Mouse (Mus musculus): ENCODE data around the gene Gm19935. TPM values are rescaled to one million over a fixed set of nuclear protein-coding genes. Genes with fewer than 3 reads are reported as not detected.

The Gm19935 gene
- polyA plus RNA-seq, 1 experiment from 2014 or later: 1.8 TPM

DNA sequence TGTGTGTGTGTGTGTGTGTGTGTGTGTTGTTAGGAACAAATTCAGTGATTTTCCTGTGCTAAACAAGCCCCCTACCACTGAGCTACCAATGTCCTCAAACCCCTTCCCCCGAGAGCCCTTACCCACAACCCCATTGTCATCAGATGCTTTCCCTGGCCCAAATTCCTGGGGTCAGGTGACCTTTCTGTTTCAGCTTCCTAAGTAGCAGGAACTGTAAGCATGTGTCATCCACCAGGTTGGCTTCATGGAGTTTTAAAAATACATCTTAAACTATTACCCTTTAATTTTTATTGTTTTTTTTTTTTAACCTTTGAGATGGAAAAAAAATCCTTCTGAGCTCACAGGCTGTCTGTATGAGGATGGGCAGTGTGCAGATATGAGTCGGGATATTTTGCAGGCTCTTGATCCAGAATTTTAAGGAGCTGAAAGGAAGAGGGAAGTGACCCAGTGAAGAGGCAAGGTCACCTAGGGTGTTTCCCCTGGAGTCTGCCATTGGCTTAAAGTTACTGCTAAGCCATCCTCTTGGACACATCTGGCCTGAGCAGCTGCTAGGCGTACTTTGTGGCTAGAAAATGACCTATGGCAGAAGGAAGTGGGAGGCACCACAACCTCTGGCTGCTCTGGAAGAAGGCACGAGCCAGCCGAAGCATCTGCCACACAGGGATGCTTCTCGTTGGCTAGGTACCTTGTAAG, 16.6 kb upstream of the Gm19935 start:
- Histone ChIP-seq H3K4me2 (ENCODE audit: low read length) (no peak overlapping the region), H3K4me1 (ENCODE audit: control insufficient read depth, insufficient read depth, low read length) (peaks cover 4% of the 10 kb centered on the region; the same call in 1 of the 2 replicates), H3K9ac (ENCODE audit: low read depth, low read length) (no peak overlapping the region), H3K9me3 (replicated peaks; ENCODE audit: control insufficient read depth, low read length, poor library complexity, severe bottlenecking) (no peaks in the 10 kb centered on the region), H3K4me3 (ENCODE audit: low read depth, low read length) (no peak overlapping the region), H3K27me3 (ENCODE audit: control insufficient read depth, insufficient read depth, low read depth, low read length) (no peaks in the 10 kb centered on the region), H3K36me3 (ENCODE audit: control insufficient read depth, insufficient read depth, low read length) (no peaks in the 10 kb centered on the region), H3K27ac (ENCODE audit: low read length) (no peak overlapping the region)
- no peak for ATAC-seq
- 79% methylated on average over 6 of the region's 6 CpGs for WGBS

DNA sequence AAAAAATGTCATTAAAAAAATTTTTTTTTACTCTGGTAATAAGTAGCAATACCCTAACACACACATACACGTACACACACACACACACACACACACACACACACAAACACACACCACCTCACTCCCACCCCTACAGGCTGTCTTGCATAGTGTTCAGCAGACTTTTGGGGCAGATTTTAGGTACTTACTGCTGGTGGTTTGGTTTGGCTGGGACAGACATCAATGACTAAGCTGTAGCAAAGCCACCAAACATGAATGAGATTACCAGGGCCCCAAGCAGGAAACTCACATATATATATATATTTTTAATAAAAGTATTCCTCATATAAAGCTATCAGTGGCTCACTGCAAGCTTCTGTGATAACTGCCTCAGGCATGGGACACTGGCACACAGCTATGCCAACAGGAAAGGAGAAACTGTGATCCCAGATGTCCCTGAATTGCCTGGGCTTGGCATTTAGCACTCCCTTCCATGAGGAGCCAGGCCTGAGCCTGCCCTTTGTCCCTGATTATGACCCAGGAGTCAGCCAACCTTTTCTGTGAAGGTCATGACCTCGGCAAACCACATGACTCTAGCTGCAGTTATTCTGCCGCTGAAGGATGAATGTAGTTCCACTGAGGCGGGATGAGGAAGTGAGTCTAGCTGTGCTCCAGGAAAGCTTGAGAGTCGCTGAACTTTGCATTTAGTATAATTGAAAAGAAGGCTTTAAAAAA, 15.5 kb upstream of the Gm19935 start:
- WGBS: 42% methylated on average over 5 of the region's 5 CpGs
- no peaks in the 10 kb centered on the region for H3K36me3 ChIP-seq (ENCODE audit: control insufficient read depth, insufficient read depth, low read length)
- H3K4me3 ChIP-seq (ENCODE audit: low read depth, low read length): no peak overlapping the region
- no peak for ATAC-seq
- H3K9me3 ChIP-seq (replicated peaks; ENCODE audit: control insufficient read depth, low read length, poor library complexity, severe bottlenecking): no peaks in the 10 kb centered on the region
- no peak overlapping the region for H3K4me2 ChIP-seq (ENCODE audit: low read length)
- H3K4me1 ChIP-seq (ENCODE audit: control insufficient read depth, insufficient read depth, low read length): peaks cover 9% of the 10 kb centered on the region
- H3K27ac ChIP-seq (ENCODE audit: low read length): no peak overlapping the region
- H3K9ac ChIP-seq (ENCODE audit: low read depth, low read length): no peak overlapping the region
- no peaks in the 10 kb centered on the region for H3K27me3 ChIP-seq (ENCODE audit: control insufficient read depth, insufficient read depth, low read depth, low read length)

DNA sequence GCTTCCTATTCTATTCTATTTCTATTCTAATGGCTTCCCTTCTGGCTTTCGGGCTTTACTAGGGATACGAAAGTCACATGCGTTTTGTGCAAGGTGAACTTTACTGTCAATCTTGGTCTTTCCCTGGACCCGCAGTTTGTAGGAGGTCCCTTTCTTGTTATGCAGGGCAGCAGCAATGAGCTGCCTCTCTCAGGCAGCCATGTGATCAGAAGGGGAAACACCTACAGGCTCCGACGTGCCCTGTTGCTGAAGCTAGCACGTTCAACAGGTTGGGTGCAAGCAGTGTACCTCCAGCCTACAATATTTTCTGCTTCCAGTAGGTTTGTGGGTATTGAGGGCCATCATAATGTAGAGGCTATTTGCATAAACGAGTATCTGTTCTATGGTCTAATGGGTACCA, 13.8 kb upstream of the Gm19935 start:
- Histone ChIP-seq H3K9me3 (replicated peaks; ENCODE audit: control insufficient read depth, low read length, poor library complexity, severe bottlenecking) (no peaks in the 10 kb centered on the region), H3K27ac (ENCODE audit: low read length) (no peak overlapping the region), H3K9ac (ENCODE audit: low read depth, low read length) (no peak overlapping the region), H3K4me1 (ENCODE audit: control insufficient read depth, insufficient read depth, low read length) (peaks cover 9% of the 10 kb centered on the region), H3K36me3 (ENCODE audit: control insufficient read depth, insufficient read depth, low read length) (no peaks in the 10 kb centered on the region), H3K4me3 (ENCODE audit: low read depth, low read length) (no peak overlapping the region), H3K4me2 (ENCODE audit: low read length) (no peak overlapping the region), H3K27me3 (ENCODE audit: control insufficient read depth, insufficient read depth, low read depth, low read length) (no peaks in the 10 kb centered on the region)
- 74% methylated on average over 8 of the region's 8 CpGs for WGBS
- ATAC-seq: no peak

DNA sequence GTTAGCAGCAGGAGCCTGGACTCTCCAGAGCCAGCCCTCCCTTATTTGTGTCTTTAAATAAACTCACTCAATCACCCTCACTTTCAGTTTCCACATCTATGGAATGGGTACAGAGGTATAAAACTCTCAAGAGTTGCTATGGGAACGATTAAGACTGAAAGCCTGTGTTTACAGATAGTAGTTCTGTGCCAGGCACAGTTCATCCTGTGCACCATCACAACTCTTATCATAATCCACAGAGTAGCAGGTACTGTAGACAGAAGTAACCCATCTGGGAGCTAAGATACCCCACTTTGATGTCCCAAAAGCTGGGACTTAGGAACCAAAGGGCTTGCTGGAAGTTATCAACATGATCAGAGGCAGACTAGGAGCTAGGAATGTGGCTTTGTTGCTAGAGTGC, 12.6 kb upstream of the Gm19935 start:
- Histone ChIP-seq H3K4me1 (ENCODE audit: control insufficient read depth, insufficient read depth, low read length) (peaks cover 9% of the 10 kb centered on the region), H3K9me3 (replicated peaks; ENCODE audit: control insufficient read depth, low read length, poor library complexity, severe bottlenecking) (no peaks in the 10 kb centered on the region), H3K36me3 (ENCODE audit: control insufficient read depth, insufficient read depth, low read length) (no peaks in the 10 kb centered on the region), H3K9ac (ENCODE audit: low read depth, low read length) (no peak overlapping the region), H3K4me3 (ENCODE audit: low read depth, low read length) (no peak overlapping the region; the same call in 1 of the 2 replicates), H3K27ac (ENCODE audit: low read length) (no peak overlapping the region), H3K27me3 (ENCODE audit: control insufficient read depth, insufficient read depth, low read depth, low read length) (no peaks in the 10 kb centered on the region), H3K4me2 (ENCODE audit: low read length) (peak overlapping the region; percentile 91; the same call in 1 of the 2 replicates)
- 73% methylated on average over 1 of the region's 1 CpGs for WGBS
- ATAC-seq: no peak

DNA sequence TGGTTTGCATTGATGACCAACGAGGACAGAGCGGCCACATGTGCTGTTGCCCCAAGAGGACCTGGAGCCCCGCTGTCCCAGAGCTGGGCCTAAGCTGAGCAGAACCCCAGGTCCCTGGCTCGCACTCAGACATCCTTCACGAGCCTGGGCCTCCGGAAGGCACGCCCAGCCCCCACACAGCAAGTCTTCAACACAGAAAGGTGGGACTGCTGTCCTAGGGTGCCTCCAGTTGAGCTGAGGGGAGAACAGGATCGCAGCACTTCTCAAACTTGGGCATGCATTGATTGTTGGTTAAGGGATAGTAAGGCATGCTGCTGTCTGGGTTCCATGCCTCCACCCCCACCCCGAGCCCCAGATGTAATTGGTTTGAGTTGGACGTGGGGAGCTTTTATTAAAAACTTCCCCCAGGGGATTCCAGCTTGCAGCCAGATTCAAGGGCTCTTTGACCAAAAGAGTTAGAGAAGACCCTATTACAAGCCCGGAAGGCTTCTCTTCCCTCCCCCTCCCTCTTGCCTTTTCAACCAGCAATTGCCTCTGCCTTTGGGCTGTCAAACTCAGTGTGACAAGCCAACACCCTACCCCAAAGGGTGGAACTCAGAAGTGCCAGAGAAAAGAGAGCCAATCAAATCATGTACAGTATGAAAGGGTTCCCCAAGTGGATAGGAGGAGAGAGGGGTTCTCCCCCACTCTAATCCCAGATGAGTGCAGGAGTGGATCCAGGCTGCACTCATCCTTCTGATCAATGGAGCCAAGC, 12.0 kb upstream of the Gm19935 start:
- H3K27ac ChIP-seq (ENCODE audit: low read length): 0 out of 2 replicates have a peak overlapping the region, but pooled peaks have one; percentile 48
- peak; percentile 80 for ATAC-seq
- no peaks in the 10 kb centered on the region for H3K27me3 ChIP-seq (ENCODE audit: control insufficient read depth, insufficient read depth, low read depth, low read length)
- 3% methylated on average over 11 of the region's 11 CpGs for WGBS
- peaks cover 9% of the 10 kb centered on the region for H3K4me1 ChIP-seq (ENCODE audit: control insufficient read depth, insufficient read depth, low read length)
- peak overlapping the region; percentile 71 for H3K9ac ChIP-seq (ENCODE audit: low read depth, low read length)
- H3K9me3 ChIP-seq (replicated peaks; ENCODE audit: control insufficient read depth, low read length, poor library complexity, severe bottlenecking): no peaks in the 10 kb centered on the region
- H3K4me3 ChIP-seq (ENCODE audit: low read depth, low read length): peak overlapping the region; percentile 60
- peak overlapping the region; percentile 91 for H3K4me2 ChIP-seq (ENCODE audit: low read length)
- H3K36me3 ChIP-seq (ENCODE audit: control insufficient read depth, insufficient read depth, low read length): no peaks in the 10 kb centered on the region

DNA sequence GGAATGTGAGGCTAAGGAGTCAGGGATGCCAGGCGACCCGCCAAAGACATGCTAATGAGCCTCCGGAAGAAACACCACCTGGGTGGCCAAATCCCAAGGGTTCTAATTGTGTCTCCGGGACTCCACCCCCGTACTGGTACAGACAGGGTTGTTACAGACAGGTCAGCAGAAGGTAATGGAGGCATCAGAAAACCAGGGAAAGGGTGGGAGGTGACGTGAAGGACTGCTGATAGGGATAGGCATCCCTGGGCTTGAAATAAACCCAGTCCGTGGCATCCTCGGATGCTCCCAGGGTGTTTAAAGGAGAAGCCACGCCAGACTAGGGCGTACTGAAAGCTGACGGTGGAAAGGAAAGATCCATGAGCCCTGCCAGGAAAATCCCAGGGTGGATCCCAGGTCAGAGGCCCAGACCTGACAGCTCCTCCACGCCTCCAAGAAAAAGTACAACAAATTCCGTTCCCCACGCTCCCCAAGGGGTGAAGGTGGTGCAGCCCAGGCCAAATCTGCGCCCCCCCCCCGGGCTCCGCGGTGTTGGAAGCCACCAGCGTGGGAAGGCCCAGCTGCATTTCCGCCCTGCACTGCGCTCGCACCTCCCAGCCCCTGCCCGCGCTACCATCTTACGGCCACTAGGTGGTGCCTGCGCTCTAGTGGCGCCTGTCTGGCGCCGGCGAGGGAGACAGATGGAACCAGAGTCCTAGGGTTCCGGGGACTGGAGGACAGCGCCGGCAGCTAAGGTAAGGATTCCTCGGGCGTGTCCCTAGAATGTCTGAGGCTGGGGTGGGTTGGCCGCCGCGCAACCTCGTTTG, 11.2 kb upstream of the Gm19935 start, which contains the start of gene Chd9:
Gene Chd9 (plus strand): TSS at position 172 of the 806 bp plus-strand sequence.
- peak within 1 kb of the TSS; percentile 60 for H3K4me3 ChIP-seq (ENCODE audit: low read depth, low read length)
- peak within 1 kb of the TSS; percentile 91 for H3K4me2 ChIP-seq (ENCODE audit: low read length)
- H3K27me3 ChIP-seq (ENCODE audit: control insufficient read depth, insufficient read depth, low read depth, low read length): no peaks in the 10 kb centered on the region
- H3K9me3 ChIP-seq (replicated peaks; ENCODE audit: control insufficient read depth, low read length, poor library complexity, severe bottlenecking): no peaks in the 10 kb centered on the region
- peaks cover 9% of the 10 kb centered on the region for H3K4me1 ChIP-seq (ENCODE audit: control insufficient read depth, insufficient read depth, low read length)
- ATAC-seq: peak; percentile 96
- H3K36me3 ChIP-seq (ENCODE audit: control insufficient read depth, insufficient read depth, low read length): no peaks in the 10 kb centered on the region
- 1% methylated on average over 39 of the region's 39 CpGs for WGBS
- peak within 1 kb of the TSS; percentile 71 for H3K9ac ChIP-seq (ENCODE audit: low read depth, low read length)
- peak within 1 kb of the TSS; percentile 65; the same call in 1 of the 2 replicates for H3K27ac ChIP-seq (ENCODE audit: low read length)

DNA sequence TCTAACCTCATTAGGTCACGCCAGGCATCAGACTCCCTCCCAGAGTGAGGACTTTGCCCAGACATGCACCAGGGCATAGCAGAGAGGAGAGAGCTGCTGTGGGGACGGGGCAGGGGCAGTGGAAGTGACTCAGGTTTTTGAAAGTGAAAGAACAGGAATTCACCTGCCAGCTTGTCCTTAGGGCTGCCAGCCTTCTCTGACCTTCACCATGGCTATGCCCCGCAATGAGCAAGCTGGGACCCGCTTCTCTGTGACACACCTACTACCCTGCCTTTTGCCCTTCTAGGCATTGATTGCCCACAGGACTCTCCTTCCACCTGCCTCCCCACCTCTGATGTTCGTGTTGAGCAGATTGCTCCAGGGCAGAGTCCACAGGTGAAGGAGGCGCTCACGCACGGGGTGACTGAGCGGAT, 8.3 kb upstream of the Gm19935 start:
- no peak overlapping the region for H3K27ac ChIP-seq (ENCODE audit: low read length)
- no peaks in the 10 kb centered on the region for H3K9me3 ChIP-seq (replicated peaks; ENCODE audit: control insufficient read depth, low read length, poor library complexity, severe bottlenecking)
- H3K4me2 ChIP-seq (ENCODE audit: low read length): no peak overlapping the region
- H3K4me1 ChIP-seq (ENCODE audit: control insufficient read depth, insufficient read depth, low read length): peaks cover 9% of the 10 kb centered on the region
- 87% methylated on average over 9 of the region's 9 CpGs for WGBS
- no peaks in the 10 kb centered on the region for H3K27me3 ChIP-seq (ENCODE audit: control insufficient read depth, insufficient read depth, low read depth, low read length)
- H3K9ac ChIP-seq (ENCODE audit: low read depth, low read length): no peak overlapping the region
- no peaks in the 10 kb centered on the region for H3K36me3 ChIP-seq (ENCODE audit: control insufficient read depth, insufficient read depth, low read length)
- ATAC-seq: no peak
- H3K4me3 ChIP-seq (ENCODE audit: low read depth, low read length): no peak overlapping the region

DNA sequence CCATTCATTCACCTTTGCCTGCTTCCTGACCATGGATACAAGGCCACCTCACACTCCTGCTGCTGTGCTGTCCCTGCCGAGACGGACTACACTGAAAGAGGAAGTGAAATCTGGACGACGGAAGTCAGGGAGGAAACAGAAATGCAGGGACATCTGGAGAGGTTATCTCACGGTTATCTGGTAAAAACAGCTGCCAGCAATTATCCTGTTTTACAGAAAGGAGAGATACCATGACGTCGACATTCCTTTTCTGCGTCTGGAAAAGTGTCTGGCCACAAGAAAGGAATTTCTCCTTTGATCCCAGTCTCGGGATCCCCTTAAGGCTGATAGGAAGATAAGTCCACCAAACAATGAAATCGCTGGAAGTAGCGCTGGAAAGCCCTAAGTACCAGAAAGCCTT, 5.2 kb upstream of the Gm19935 start:
- Histone ChIP-seq H3K9ac (ENCODE audit: low read depth, low read length) (no peak overlapping the region), H3K9me3 (replicated peaks; ENCODE audit: control insufficient read depth, low read length, poor library complexity, severe bottlenecking) (no peaks in the 10 kb centered on the region), H3K4me1 (ENCODE audit: control insufficient read depth, insufficient read depth, low read length) (no peaks in the 10 kb centered on the region), H3K4me3 (ENCODE audit: low read depth, low read length) (no peak overlapping the region), H3K27me3 (ENCODE audit: control insufficient read depth, insufficient read depth, low read depth, low read length) (no peaks in the 10 kb centered on the region), H3K4me2 (ENCODE audit: low read length) (no peak overlapping the region), H3K36me3 (ENCODE audit: control insufficient read depth, insufficient read depth, low read length) (no peaks in the 10 kb centered on the region), H3K27ac (ENCODE audit: low read length) (no peak overlapping the region)
- no peak for ATAC-seq
- 59% methylated on average over 11 of the region's 11 CpGs for WGBS
